Mouse (Mus musculus): ENCODE data around the gene Mef2d.
A peak's percentile ranks its signal among the peaks of the same experiment; 100 is the strongest.

The Mef2d gene

DNA sequence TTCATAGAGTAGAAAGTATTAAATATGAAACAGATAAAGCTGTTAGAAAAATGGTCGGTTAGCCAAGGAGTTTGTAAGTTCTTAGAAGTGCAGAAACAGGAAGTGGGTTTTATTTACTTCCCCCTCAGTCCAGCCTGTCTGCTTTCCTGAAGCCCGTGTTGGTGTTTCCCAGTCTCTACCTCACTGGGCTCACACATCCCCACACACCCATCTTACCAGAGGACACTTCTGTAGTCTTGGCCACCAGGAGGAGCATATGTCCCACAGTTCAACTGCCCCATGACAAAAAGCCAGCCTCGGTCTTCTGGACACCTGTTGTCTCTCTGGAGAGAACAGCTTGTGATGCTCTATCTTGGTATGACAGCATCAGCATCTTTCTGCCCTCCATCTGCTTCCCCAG is 49.0 kb downstream of the Mef2d start:
- DNase-seq: peak in 1 of 2 experiments; percentile 14

DNA sequence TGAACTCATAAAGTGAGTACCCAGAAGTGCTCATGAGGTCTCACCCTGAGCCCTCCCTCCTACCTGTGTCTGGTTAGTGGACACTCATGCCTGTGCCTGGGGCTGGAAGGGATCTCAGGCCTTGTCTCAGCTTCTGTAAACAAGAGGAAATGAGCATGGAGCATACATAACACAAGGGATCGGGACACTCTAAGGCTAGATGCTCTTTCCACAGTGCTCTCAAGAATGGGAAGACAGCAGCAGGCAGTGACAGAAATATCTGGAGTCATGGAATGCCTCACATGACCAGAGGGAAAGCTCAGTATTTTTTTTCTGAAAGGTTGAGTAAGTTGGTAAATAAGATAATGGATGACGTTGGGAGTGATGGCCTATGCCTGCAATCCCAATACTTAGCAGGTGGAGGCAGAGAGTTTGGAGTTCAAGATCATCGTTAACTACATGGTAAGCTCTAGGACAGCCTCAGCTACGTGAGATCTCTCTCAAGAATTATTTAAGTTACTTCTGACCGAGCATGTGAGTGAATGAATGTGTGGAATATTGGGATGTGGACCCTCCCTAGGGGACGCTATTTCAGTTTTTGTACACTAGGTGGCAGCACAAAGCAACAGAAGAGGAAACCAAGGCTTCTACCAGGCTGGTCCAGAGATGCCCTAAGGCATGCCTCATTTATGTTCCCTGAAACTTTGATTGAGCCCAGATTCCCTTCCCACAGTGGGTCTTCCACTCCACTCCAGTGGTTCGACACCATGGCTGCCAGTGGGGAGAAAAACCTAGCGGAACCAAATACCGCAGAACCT is 49.8 kb downstream of the Mef2d start:
- DNase-seq: peak; percentile 58 to 73

DNA sequence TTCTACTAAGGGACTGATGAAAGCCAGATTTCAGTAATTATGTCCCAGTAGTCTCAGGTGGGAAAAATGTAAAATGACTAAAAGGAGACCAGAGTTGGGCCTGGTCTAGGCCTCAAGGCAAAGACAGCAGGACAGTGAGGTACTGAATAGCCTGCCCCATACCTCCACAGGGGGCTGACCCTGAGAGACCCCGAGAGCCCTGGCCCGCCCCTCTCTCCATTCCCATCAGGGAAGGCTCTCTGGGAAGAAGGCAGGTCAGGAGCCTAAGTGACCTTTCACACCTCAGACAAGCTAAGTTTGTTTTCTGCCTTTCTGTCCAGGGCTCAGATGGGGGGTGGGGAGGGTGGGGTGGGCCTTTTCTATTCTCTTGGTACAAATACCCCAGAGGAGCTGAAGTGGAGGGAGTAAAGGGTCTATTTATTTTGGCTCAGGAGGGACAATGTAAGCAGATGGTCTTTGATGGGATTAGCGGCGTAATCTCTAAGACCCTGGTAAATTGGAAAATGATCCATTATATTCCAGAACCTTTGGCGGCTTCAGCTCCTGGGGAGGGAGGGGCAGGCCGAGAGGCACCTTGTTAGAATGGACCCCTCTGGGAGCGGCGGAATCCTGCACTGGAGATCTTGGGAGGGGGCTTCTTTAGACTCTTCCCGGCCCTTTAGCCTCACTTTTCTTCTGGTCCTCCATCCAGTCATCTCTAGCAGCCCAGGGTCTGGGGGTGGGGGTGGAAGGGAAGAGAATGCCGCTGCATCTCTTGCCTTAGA is 55.8 kb downstream of the Mef2d start:
- DNase-seq: no peak

DNA sequence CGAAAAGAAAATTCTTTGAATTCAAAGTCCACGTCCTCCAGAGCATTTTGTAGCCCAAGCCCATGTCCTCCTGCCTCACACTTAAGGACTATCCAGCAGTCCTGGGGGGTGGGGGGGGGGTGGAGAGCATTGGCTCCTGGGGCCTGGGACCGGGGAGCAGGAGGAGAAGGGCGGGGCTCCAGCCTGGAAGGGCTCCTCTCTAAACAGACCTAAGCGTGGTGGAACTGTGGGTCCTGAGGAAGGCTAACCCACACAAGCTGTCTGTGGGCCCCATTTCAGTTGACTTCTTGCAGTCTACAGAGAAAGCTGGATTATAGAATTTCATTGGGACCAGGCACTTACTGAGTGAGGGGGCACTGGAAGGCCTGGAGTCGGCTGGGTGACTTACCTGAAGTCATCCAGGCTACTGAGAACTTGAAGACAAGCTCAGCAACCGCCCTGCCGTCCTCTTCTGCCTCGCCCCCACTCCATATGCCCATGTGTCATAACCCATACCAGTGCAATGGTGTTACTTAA is 56.4 kb downstream of the Mef2d start:
- no peak for DNase-seq

DNA sequence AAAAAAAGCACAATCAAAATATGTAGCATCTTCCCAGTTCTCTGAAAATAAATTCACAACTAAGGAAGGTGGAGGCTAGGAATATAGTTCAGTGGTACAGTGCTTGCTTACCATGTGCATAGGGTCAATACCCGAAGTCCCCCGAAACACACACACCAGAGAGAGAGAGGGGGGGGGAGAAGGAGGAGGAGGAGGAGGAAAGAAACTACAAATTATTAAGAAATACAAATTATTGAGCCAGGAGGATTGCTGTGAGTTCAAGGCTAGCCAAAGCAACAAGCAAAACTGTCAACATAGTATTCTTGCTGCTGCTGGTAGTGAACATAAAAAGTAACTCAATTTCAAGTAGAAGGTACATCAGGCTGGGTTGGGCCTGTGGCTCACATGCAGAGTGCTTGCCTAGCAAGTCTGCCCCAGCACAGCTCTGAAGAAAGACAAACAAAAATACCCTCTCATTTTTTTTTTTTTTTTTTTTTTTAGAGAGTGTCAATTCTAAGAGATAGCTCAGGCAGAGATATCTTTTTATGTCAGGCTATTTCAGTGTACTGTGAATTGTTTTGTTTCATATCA is 57.5 kb downstream of the Mef2d start:
- no peak for DNase-seq

DNA sequence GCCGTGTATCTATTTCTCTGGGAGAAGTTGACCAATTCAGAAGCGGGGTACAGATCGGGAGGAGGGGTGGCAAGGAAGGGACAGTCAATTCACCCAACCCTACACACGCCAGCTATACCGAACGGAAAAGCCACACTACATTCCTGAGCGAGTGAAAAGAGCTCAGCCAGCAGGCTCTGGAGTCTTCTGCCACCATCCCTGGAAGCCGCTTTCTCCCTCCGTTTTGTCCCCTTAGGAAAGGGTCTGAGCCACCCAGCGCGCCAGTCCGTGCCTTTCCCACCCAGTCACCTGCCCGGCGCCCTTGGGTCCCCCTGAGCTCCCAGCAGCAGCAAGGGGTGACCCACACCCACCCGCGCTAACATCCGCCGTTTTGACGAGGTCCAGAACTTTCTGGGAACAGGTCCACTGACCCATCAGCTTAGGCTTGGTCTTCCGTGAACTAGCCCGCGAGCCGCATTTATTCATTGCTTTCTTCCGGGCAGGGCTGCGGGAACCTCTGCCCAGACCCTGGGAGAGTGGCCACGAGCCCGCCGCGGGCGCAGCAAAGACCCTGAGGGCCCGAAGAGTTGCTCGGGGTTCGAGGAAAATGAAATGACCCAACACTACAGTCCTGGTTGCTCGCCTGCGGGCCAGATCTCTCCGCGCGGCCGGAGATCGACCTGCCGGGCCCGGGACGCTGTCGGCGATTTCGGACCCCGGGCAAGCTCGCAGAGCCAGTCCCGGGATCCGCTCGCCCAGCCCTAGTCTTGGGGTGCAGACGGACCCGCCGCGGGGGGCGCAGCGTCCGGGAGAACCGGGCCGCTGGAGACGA is 58.2 kb downstream of the Mef2d start:
- peak; percentile 58 to 61 for DNase-seq

DNA sequence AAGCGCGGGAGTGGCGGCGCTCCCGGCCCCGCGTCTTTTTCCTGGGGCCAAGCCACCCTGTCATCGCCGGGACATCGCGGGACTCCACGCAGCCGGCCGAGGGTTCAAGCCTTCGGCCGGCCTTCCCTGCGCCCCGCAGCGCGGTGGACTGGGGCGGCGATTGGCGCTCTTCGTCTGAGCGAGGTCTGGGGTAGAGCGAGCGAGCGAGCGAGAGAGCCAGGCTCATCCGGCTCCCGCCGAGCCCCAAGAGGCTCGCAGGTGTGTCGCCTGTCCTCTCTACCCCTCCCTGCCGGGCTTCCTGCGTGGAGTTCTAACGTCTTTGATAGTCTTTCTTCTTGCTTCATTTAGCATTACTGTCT is 58.8 kb downstream of the Mef2d start:
- peak in 1 of 2 experiments; percentile 50 for DNase-seq

DNA sequence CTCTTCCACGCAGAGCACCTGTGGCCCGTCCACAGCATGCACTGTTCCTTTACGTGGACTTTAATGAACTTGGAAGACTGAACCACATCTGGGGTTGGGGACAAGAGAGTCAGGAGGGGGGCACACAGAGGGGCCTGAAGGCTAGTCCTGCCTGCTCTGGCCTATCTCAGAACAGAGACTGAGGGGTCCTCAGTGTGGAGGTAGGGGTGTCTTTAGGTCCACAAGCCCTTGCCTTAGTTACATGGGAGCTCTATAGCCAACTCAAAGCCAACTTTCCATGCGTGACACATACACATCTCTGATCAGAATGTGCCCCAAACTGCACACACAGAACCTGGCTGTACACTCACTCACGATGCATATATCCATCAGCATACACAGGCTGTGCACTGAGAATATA is 59.5 kb downstream of the Mef2d start:
- DNase-seq: peak in 1 of 2 experiments; percentile 17

DNA sequence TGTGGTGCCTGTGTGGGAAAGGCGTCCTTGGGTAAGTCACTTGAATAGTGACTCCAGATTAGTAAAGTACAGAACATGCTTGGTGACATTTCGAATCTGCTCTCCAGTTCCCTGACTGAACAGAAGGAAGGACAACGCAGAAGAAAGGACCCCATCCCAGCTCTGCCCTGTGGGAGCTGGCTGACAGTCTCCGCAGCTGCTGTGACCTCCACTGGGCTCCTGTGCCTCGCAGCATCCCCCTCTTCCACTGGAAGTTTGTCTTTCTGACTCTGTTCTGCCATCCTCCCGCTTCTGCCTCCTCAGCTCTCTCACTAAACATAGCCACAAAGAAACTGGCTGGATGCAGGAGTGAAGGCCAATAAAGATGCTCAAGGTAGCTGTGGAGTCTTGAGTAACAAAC is 60.8 kb downstream of the Mef2d start:
- DNase-seq: peak in 1 of 2 experiments; percentile 11

DNA sequence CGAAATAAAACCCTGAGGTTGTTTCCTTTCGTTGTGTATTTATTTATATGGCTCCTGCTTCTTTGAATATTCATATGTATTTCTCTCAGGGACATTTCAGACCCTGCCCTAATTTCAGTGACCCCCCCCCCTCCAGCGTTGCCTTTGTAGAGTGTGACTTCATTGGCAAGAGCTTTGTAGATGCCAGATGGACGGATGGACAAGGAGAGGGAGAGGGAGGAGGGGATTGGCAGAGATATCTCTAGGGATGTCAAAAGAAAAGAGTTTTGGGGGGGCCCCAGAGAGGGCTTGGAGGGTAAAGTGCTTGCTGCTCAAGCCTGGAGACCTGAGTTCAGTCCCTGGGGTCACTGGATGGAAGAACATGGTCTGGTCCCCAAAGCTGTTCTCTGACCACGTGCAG is 61.3 kb downstream of the Mef2d start:
- peak in 1 of 2 experiments; percentile 13 for DNase-seq

DNA sequence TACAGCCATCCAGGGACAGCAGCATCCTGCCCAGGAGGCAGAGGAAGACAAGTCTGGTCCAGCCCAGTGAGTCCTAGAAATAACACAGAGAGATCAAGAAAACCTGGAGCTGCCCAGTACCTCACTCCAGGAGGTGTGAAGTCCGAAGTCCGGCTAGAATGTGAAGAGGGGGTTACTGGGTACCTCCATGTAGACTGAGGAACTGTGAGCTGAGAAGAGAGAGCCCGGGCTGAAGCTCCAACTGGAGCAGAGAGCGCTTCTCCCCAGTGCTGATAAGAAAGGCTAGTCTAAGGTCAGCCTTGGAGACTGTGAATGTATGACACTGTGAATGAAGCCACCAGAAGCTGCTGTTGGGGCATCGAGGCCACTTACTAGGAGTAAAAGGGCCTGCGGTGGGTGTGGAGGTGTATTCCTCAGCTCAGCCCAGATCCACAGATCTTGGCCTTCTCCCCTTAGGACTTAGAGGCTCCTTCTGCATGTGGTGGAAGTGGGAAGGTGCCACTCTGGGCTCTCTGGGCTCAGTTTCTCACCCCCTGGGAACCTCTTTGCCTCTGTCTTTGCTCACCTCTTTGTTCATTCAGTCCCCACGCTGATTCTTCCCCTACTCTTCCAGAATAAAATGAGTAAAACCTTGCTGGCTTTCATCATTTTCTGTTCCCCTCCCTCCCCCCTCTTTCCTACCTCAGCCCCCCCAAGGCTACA is 62.0 kb downstream of the Mef2d start:
- peak in 1 of 2 experiments; percentile 19 for DNase-seq

DNA sequence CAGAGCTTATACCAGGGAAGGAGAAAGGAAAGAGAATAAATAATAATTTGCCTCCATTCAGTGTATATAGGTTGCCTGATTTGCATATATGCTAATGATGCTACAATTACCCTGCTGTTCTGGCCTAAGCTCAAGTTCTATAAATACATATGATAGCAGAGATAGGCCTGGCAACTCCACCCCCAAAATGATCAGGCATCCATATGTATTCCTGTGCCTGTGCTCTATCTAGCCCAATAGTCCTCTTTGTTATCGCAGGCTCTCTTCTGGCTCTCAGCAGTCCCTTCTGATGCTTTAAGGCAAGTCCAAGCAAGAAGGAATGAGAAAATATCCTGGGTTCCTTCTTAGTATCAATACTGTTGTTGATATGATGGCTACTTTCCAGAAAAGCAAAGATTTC is 62.6 kb downstream of the Mef2d start:
- no peak for DNase-seq

DNA sequence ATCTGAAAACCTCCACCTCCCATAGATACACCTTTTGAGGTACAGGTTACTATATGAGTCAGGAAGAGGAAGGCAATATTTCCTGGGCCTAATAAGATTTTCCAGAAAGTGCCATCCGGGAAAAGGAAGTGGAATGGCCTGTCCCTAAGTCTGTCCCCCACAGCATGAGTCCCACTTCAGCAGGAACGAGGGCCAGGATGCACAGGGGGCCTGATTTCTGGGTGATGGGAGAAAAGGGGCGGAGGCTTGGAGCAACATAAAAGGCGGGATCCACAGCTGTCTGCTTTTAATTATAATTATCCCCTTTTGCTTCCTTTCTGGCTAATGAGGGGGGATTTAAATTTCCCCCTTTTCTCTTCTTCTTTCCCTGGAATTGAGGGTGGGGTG is 63.0 kb downstream of the Mef2d start:
- no peak for DNase-seq

DNA sequence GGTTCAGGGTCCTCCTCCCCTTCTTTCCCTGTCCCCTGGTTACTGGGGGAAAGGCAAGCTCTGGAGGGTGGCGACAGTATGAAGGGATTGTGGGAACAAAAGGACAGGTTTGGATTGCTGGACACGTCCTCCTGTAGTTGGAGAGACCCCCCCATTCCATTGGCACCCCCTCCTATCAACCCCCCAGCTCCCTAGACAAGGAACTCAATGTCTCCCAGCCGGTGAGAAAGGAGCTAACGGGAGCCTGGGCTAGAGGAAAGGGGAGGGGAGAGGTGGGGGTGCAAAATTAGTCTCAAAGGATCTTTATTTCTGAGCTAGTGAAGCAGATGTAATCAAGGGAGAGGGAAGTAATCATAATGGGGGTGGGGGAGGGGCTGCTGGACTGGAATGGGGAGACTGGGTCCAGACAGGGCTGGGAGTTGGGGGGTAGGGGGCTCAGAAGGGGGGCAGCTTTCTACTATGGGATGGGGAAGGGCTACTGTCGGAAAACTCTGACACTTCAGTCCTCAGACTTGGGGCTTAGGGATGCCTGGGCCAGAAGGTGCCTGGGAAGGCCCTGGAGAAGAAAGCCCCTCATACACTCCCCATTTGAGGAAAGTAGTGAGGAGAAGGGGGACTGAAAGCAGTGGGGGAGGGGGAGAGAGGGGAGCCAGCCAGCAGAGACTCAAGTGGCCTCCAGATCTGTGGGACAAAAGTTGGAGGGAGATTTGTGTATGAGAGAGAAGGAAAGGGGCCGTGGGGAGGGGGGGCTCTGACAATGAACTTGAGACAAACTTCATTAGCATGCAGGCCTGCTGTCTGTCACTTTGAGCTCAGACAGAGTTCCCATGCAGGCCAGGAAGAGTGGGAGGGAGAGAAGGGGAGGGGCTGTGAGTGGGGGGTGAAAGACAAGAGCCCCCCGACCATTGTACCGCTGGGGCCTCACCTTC is 63.7 kb downstream of the Mef2d start:
- DNase-seq: no peak

DNA sequence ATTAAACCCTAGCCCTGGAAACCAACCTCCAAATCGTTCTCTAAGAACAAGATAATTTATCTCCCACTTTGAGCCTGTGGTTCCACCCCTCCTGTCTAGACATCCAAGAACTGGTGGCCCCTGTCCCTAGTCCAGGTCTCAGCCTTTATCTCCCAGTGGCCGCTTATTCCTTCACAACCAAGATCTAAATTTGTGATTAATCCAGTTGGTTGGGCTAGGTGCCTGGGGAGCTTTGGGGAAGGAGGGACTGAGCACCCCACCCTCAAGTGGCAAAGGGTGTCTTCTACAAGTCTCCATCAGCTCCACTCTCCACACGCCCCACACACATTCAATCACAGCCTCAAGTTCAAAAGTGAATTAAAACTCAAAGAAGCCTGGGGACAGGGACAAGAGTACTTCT is 64.3 kb downstream of the Mef2d start:
- no peak for DNase-seq

DNA sequence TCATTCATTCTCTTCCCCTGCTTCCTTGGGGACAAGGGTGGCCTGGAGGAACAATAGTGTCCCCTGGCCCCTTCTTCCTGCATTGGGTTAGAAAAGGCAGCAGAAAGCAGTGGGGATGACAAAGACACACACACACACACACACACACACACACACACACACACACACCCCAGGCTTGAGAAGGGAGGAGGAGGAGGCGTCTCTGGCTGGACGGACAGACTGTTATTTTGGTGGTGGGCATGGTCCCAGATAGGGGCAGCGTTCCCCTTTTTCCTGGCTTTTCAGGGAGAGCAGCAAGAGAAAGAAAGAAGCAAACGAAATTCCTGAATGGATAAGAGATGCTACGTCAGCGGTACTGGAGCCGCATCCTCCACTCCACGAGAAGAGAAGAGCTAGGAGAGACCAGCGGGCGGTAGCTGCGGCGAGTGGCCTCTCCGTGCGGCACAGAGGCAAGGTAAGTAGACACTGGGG is 64.8 kb downstream of the Mef2d start:
- peak; percentile 75 to 78 for DNase-seq

DNA sequence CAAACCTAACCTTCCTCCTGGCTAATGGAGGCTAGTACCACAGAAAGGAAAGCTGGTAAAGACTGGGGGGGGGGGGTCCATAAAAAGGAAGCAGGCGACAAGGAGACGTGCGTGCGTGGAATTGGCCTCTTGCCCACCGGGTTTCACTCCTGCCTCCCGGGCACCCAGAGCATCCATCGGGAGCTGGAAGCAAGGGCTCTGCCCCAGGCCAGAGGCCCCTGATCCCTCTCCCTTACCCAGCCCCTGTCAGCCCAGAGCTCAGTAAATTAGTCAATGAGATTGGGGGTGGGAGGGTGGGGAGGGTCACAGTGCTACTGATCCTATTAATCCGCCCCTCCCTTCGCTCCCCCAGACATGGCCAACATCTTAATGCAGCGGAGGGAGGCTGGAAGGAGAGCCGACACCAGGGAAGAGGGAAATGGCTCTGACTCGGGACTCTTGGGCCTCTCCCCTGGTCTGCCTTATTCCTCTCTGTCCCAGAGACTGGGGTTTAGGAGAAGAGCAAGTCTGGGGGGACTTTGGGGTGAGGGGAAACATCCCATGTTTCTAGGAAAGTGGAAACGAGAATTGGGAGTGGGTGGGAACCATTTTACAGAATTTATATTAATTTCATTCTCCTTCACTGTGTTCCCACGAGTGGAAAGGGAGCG is 65.4 kb downstream of the Mef2d start:
- DNase-seq: peak in 1 of 2 experiments; percentile 58

DNA sequence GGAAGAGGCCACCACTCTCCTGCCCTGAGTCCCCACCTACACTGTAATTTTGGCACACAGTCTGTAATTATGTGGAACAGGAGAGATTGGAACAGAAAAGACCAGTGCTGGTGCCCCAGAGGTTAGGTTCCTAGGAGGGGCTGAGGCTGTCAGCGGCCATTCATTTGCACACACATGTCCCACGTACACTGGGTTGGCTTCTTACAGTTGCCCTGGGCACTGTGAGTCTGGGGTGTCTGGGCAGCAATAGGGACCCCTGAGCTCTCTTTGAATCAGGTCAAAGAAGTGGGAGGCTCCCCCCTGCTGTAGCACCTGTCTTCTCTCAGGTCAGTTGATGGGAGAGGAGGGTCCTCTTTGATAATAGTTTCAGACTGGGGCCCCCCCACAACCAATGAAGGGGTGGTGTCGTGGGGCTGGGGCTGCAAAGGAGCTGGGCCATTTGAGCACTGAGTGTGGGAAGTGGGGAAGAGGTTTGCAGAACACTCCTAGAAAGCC is 66.1 kb downstream of the Mef2d start:
- DNase-seq: peak in 1 of 2 experiments; percentile 15

DNA sequence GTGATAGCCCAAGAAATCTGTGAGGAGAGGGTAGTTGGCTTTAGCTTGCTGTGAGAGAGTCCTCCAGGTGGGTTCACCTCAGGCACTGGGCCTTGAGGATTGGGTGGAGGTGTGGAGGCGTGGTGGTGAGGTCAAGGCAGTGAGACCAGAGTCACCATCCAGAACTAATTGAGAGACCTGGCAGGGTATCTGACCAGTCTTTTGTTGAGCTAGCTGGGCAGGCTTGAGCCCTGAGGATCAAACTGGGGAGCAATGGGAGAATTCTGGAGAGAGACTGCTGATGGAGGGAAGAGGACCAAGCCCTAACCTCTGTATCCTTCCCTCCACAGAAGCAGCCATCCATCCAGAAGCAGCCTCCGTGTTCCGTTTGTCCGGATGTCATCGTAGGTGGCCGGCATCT is 67.1 kb downstream of the Mef2d start:
- DNase-seq: peak in 1 of 2 experiments; percentile 24

DNA sequence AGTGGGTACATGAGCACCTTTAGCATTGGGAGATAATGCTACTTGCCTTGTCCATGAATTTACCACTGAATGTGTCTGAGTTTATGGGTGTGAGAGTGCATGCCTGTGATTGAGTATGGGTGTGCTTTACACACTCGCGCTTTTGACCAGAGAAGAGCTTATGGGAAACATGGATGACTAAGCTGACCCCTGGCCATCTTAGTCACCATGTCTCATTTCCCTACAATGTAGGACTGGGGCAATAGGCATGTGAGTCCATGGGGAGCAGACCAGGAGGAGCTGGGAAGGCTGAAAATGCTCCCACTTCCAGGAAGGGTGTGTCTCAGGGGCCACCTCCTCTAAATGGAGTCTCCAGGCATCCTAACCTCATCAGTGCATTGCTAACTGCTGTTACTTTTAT is 67.9 kb downstream of the Mef2d start:
- DNase-seq: no peak
